Mouse (Mus musculus) forebrain, embryonic 11.5 days (tissue): Measurements from ENCODE around the gene Syna. TPM values are rescaled to one million over a fixed set of nuclear protein-coding genes. Genes with fewer than 3 reads are reported as not detected.

Experiments
- ATAC-seq: fragments of 200-750 bp; cut with Nextera tagmentation; replicated peaks from 2 replicates; pipeline ENCODE4 v1.8.0; 2017; ENCODE audit warnings: moderate TSS enrichment; ENCODE audit not compliant: low FRiP score
- DNase-seq: peaks from one replicate; pipeline ENCODE4 v3.0.0-alpha.2; 2017; ENCODE audit warnings: low spot score
- H3K27ac ChIP-seq: fragments of 300-500 bp; sonication (generic); 2 replicates; pipeline ENCODE4 v1.5.1; 2014; ENCODE audit warnings: low read depth, low read length
- H3K27me3 ChIP-seq: fragments of 300-500 bp; sonication (generic); 2 replicates; pipeline ENCODE4 v1.6.1; 2014; ENCODE audit warnings: mild to moderate bottlenecking, low read length, mixed read lengths; ENCODE audit not compliant: control insufficient read depth, insufficient read depth
- H3K36me3 ChIP-seq: fragments of 300-500 bp; sonication (generic); 2 replicates; pipeline ENCODE4 v1.6.1; 2014; ENCODE audit warnings: mild to moderate bottlenecking, low read length, moderate library complexity, mixed read lengths; ENCODE audit not compliant: control insufficient read depth, insufficient read depth
- H3K4me1 ChIP-seq: fragments of 300-500 bp; sonication (generic); replicated peaks from 2 replicates; pipeline ENCODE4 v1.6.1; 2014; ENCODE audit warnings: low read length, mixed read lengths; ENCODE audit not compliant: control insufficient read depth, insufficient read depth
- H3K4me2 ChIP-seq: fragments of 300-500 bp; sonication (generic); 2 replicates; pipeline ENCODE4 v1.6.1; 2014; ENCODE audit warnings: low read depth, mild to moderate bottlenecking, low read length, moderate library complexity, mixed read lengths; ENCODE audit not compliant: severe bottlenecking
- H3K4me3 ChIP-seq: fragments of 300-500 bp; sonication (generic); 2 replicates; pipeline ENCODE4 v1.5.1; 2014; ENCODE audit warnings: low read depth, low read length
- H3K9ac ChIP-seq: fragments of 300-500 bp; sonication (generic); 2 replicates; pipeline ENCODE4 v1.6.1; 2014; ENCODE audit warnings: low read length
- H3K9me3 ChIP-seq: fragments of 300-500 bp; sonication (generic); 2 replicates; pipeline ENCODE4 v1.6.1; 2016; ENCODE audit warnings: low read length, mixed read lengths; ENCODE audit not compliant: control insufficient read depth
- WGBS: fragments of 180-500 bp; shearing (Covaris S2); extraction: QIAGEN DNeasy Blood & Tissue Kit; methylation state at CpG from one replicate; pipeline ENCODE4 v1.1.7; 2014; 5-methylcytosine and 5-hydroxymethylcytosine counted together
- microRNA-seq: library from miRNA; unstranded; fragments of <30 nt; microRNA quantifications from one replicate; pipeline ENCODE4, GENCODE M21; 2016; ENCODE audit not compliant: insufficient number of aligned reads
- polyA plus RNA-seq: library from polyadenylated mRNA; unstranded; fragments of >200 nt; fragmentation: Nextera tagmentation; extraction: Ambion mirVana; gene quantifications from 2 replicates; pipeline ENCODE4 v1.2.1, GENCODE M21; 2014

Syna gene
- polyA plus RNA-seq, 1 experiment from 2014 or later = not detected

DNA sequence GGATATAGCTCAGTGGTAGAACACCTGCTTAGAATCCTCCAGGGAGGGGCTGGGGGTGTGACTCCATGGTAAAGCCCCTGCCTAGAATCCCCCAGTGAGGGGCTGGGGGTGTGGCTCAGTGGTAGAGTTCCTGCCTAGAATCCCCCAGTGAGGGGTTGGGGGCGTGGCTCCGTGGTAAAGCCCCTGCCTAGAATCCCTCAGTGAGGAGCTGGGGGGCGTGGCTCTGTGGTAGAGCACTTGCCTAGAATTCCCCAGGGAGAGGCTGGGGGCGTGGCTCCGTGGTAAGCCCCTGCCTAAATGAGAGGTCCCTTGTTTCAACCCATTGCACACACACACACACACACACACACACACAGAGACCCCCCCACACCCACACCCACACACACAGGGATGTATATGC lies 49.7 kb downstream of the Syna start:
- H3K36me3 ChIP-seq = peaks cover 6% of the 10 kb centered on the region; the same call in 1 of the 2 replicates
- DNase-seq (no peak), ATAC-seq (no peak)
- H3K4me3 ChIP-seq = no peak overlapping the region
- H3K9ac ChIP-seq = no peak overlapping the region
- H3K9me3 ChIP-seq = no peaks in the 10 kb centered on the region
- H3K27ac ChIP-seq = no peak overlapping the region
- no peak overlapping the region for H3K4me2 ChIP-seq
- no peaks in the 10 kb centered on the region; the same call in 1 of the 2 replicates for H3K4me1 ChIP-seq
- H3K27me3 ChIP-seq = no peaks in the 10 kb centered on the region
- WGBS = 85% methylated on average over 5 of the region's 5 CpGs

DNA sequence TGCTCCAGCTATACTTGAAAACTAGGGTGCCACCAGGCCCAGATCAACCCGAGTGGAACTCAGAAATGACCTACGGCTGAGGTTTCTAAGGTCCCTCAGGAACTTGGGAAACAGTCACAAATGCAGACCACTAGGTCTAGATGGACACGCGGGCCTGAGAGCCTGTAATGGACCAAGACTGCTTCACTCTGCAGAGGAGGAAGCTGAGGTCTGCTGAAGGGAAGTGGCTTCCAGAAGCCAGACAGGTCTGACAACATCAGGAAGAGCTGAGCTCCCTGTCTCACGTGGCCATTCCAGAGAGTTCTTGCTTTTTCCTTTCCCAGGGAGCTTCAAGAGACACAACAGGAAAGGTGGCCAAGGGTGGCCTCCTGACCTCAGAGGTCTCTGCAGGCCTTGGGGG lies 51.0 kb downstream of the Syna start:
- H3K27ac ChIP-seq = no peak overlapping the region
- H3K36me3 ChIP-seq = peaks cover 2% of the 10 kb centered on the region; the same call in 1 of the 2 replicates
- H3K4me1 ChIP-seq = no peaks in the 10 kb centered on the region; the same call in 1 of the 2 replicates
- no peak overlapping the region for H3K4me3 ChIP-seq
- no peak overlapping the region for H3K4me2 ChIP-seq
- no peaks in the 10 kb centered on the region for H3K27me3 ChIP-seq
- 89% methylated on average over 5 of the region's 5 CpGs for WGBS
- H3K9me3 ChIP-seq = no peaks in the 10 kb centered on the region
- H3K9ac ChIP-seq = no peak overlapping the region
- ATAC-seq (no peak), DNase-seq (no peak)

Small RNAs within 50 kb of the gene (microRNA-seq; reads per million reads assigned to microRNA genes)
- gene Mir7228 = not detected

Other genes starting within 250 kb of the Syna start
- gene Gtf2i, start 245.4 kb downstream of the Syna start, polyA plus RNA-seq = 214 and 239 TPM in 2 replicates
- 99.8 and 103 TPM in 2 replicates for gene Gtf2ird1, start 103.5 kb downstream of the Syna start, polyA plus RNA-seq
- gene Clip2, start 7.7 kb downstream of the Syna start, polyA plus RNA-seq = 6.1 and 6.8 TPM in 2 replicates
- gene Rfc2, start 21.2 kb upstream of the Syna start, polyA plus RNA-seq = 375 and 391 TPM in 2 replicates
- gene Lat2, start 54.9 kb upstream of the Syna start, polyA plus RNA-seq = 2.2 and 3.8 TPM in 2 replicates
- 493 and 540 TPM in 2 replicates for gene Eif4h, start 79.3 kb upstream of the Syna start, polyA plus RNA-seq
- 11.2 and 11.8 TPM in 2 replicates for gene Limk1, start 128.4 kb upstream of the Syna start, polyA plus RNA-seq
- 1.3 and 2.2 TPM in 2 replicates for gene Eln, start 187.2 kb upstream of the Syna start, polyA plus RNA-seq